Mouse (Mus musculus): ENCODE data around the gene Il16. TPM values are rescaled to one million over a fixed set of nuclear protein-coding genes. Genes with fewer than 3 reads are reported as not detected.

Gene Il16
- polyA plus RNA-seq, 1 experiment: 1.6 TPM

GRCm38 (mm10) chr7:83751055-83751454 is 5.5 kb upstream of the Il16 start:
- H3K27ac ChIP-seq (ENCODE audit: insufficient read depth, low read length): no peak overlapping the region
- TF ChIP-seq POLR2A (IDR thresholded peaks at IDR 0.05; ENCODE audit: extremely low read depth, insufficient read depth, low read length) (no peak), CTCF (IDR thresholded peaks at IDR 0.05; ENCODE audit: extremely low read depth, insufficient read depth, low read length) (no peak)

GRCm38 (mm10) chr7:83748405-83748804 is 2.9 kb upstream of the Il16 start:
- Histone ChIP-seq H3K4me1 (ENCODE audit: control insufficient read depth, insufficient read depth, low read length) (peaks cover 4% of the 10 kb centered on the region; the same call in 1 of the 2 replicates), H3K27ac (ENCODE audit: insufficient read depth, low read length) (no peak overlapping the region), H3K4me3 (ENCODE audit: insufficient read depth, low read length) (no peak overlapping the region)
- TF ChIP-seq CTCF (IDR thresholded peaks at IDR 0.05; ENCODE audit: extremely low read depth, insufficient read depth, low read length): no peak
- TF ChIP-seq POLR2A (IDR thresholded peaks at IDR 0.05; ENCODE audit: extremely low read depth, insufficient read depth, low read length): no peak

More at GRCm38 (mm10) chr7:83751055-83751454, 5.5 kb upstream of the Il16 start:
- H3K4me1 ChIP-seq (ENCODE audit: control insufficient read depth, insufficient read depth, low read length): no peaks in the 10 kb centered on the region
- H3K4me3 ChIP-seq (ENCODE audit: insufficient read depth, low read length): no peak overlapping the region

GRCm38 (mm10) chr7:83746107-83746687 is 671 bp upstream of the Il16 start:
- no peak for TF ChIP-seq CTCF (IDR thresholded peaks at IDR 0.05; ENCODE audit: extremely low read depth, insufficient read depth, low read length)
- TF ChIP-seq POLR2A (IDR thresholded peaks at IDR 0.05; ENCODE audit: extremely low read depth, insufficient read depth, low read length): no peak
- no peak overlapping the region for H3K27ac ChIP-seq (ENCODE audit: insufficient read depth, low read length)
- peaks cover 4% of the 10 kb centered on the region; the same call in 1 of the 2 replicates for H3K4me1 ChIP-seq (ENCODE audit: control insufficient read depth, insufficient read depth, low read length)
- no peak overlapping the region for H3K4me3 ChIP-seq (ENCODE audit: insufficient read depth, low read length)

GRCm38 (mm10) chr7:83745065-83745412 is 487 bp downstream of the Il16 start:
- peaks cover 4% of the 10 kb centered on the region; the same call in 1 of the 2 replicates for H3K4me1 ChIP-seq (ENCODE audit: control insufficient read depth, insufficient read depth, low read length)
- no peak overlapping the region for H3K4me3 ChIP-seq (ENCODE audit: insufficient read depth, low read length)
- no peak overlapping the region for H3K27ac ChIP-seq (ENCODE audit: insufficient read depth, low read length)
- TF ChIP-seq POLR2A (IDR thresholded peaks at IDR 0.05; ENCODE audit: extremely low read depth, insufficient read depth, low read length) (no peak), CTCF (IDR thresholded peaks at IDR 0.05; ENCODE audit: extremely low read depth, insufficient read depth, low read length) (no peak)

- Histone ChIP-seq H3K27ac (ENCODE audit: insufficient read depth, low read length) (no peak overlapping the region), H3K4me3 (ENCODE audit: insufficient read depth, low read length) (no peak overlapping the region)
Measured at GRCm38 (mm10) chr7:83744250-83744649, 1.3 kb downstream of the Il16 start.

GRCm38 (mm10) chr7:83742690-83743089 is 2.8 kb downstream of the Il16 start:
- Histone ChIP-seq H3K4me1 (ENCODE audit: control insufficient read depth, insufficient read depth, low read length) (peaks cover 4% of the 10 kb centered on the region; the same call in 1 of the 2 replicates), H3K4me3 (ENCODE audit: insufficient read depth, low read length) (no peak overlapping the region), H3K27ac (ENCODE audit: insufficient read depth, low read length) (no peak overlapping the region)
- TF ChIP-seq POLR2A (IDR thresholded peaks at IDR 0.05; ENCODE audit: extremely low read depth, insufficient read depth, low read length) (no peak), CTCF (IDR thresholded peaks at IDR 0.05; ENCODE audit: extremely low read depth, insufficient read depth, low read length) (no peak)

More at GRCm38 (mm10) chr7:83744250-83744649, 1.3 kb downstream of the Il16 start:
- H3K4me1 ChIP-seq (ENCODE audit: control insufficient read depth, insufficient read depth, low read length): peaks cover 4% of the 10 kb centered on the region; the same call in 1 of the 2 replicates
- TF ChIP-seq POLR2A (IDR thresholded peaks at IDR 0.05; ENCODE audit: extremely low read depth, insufficient read depth, low read length) (no peak), CTCF (IDR thresholded peaks at IDR 0.05; ENCODE audit: extremely low read depth, insufficient read depth, low read length) (no peak)

GRCm38 (mm10) chr7:83742026-83742425 is 3.5 kb downstream of the Il16 start:
- Histone ChIP-seq H3K4me3 (ENCODE audit: insufficient read depth, low read length) (no peak overlapping the region), H3K27ac (ENCODE audit: insufficient read depth, low read length) (no peak overlapping the region), H3K4me1 (ENCODE audit: control insufficient read depth, insufficient read depth, low read length) (peaks cover 4% of the 10 kb centered on the region; the same call in 1 of the 2 replicates)
- no peak for TF ChIP-seq CTCF (IDR thresholded peaks at IDR 0.05; ENCODE audit: extremely low read depth, insufficient read depth, low read length)

- TF ChIP-seq POLR2A (IDR thresholded peaks at IDR 0.05; ENCODE audit: extremely low read depth, insufficient read depth, low read length) (no peak), CTCF (IDR thresholded peaks at IDR 0.05; ENCODE audit: extremely low read depth, insufficient read depth, low read length) (no peak)
- Histone ChIP-seq H3K4me1 (ENCODE audit: control insufficient read depth, insufficient read depth, low read length) (peaks cover 4% of the 10 kb centered on the region; the same call in 1 of the 2 replicates), H3K4me3 (ENCODE audit: insufficient read depth, low read length) (no peak overlapping the region), H3K27ac (ENCODE audit: insufficient read depth, low read length) (no peak overlapping the region)
Measured at GRCm38 (mm10) chr7:83739680-83740310, 5.7 kb downstream of the Il16 start.

- no peak for TF ChIP-seq CTCF (IDR thresholded peaks at IDR 0.05; ENCODE audit: extremely low read depth, insufficient read depth, low read length)
- TF ChIP-seq POLR2A (IDR thresholded peaks at IDR 0.05; ENCODE audit: extremely low read depth, insufficient read depth, low read length): no peak
- H3K4me1 ChIP-seq (ENCODE audit: control insufficient read depth, insufficient read depth, low read length): no peaks in the 10 kb centered on the region
- H3K27ac ChIP-seq (ENCODE audit: insufficient read depth, low read length): no peak overlapping the region
- no peak overlapping the region for H3K4me3 ChIP-seq (ENCODE audit: insufficient read depth, low read length)
Measured at GRCm38 (mm10) chr7:83738623-83739462, 6.7 kb downstream of the Il16 start.

All from cortical plate, adult 2 months (tissue).